Mouse (Mus musculus) central nervous system, embryonic 11.5 days (tissue): ENCODE measurements around the gene Ccng2. TPM values are rescaled to one million over a fixed set of nuclear protein-coding genes. Genes with fewer than 3 reads are reported as not detected.

Source experiments
- polyA plus RNA-seq: library from polyadenylated mRNA; depleted of rRNA; stranded (reverse); fragments of >200 nt; gene quantifications from 2 replicates; pipeline ENCODE4 v1.2.3, GENCODE M21; 2012; rRNA removed

The Ccng2 gene
- polyA plus RNA-seq: 77.0 and 146 TPM in 2 replicates

DNA sequence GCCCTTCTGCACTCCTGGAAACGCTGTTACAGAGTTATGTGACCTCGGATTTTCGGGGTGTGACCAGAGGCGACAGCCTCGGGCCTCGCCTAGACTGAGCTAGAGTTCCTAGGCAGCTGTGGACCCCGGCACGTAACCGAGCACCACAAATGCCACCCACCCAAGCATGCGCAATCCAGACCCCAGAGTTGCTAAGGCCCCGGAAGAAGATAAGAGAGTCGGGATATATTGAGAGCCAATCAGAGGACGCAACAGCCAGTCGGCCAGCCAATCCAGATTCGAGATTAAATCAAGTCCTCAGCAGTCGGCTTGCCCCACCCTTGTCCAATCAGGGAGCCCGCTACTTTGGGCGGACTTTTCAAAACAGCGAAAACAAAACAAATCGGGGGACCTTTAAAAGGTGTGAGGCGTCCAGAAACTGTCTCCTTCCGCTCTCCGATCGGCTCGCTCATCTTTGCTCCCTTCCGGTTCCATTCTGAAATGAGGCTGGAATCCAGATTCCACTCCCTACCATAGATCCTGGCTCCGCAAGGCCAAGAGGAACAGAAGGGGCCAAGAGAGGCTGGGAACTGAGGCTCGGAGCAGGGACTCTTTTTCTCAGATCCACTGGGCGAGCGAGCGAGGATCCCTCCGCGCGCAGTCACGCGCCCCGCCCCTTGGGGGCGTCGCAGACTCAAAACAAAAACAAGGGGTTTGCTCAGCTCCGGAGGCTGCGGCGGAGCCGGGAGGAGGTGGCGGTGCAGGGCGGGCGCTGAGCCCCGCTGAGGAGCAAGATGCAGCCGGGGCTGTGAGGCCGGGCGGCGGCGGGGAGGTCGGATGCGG, at the start of gene Ccng2:
Ccng2 (plus strand) TSS at position 375 of the 822 bp plus-strand sequence.

Other genes starting within 250 kb of the Ccng2 start
- 0.11 and 0.31 TPM in 2 replicates for gene Sowahb, start 222.2 kb upstream of the Ccng2 start, polyA plus RNA-seq
- gene Sept11, start 173.8 kb upstream of the Ccng2 start, polyA plus RNA-seq: 195 and 255 TPM in 2 replicates
- 92.4 and 118 TPM in 2 replicates for gene Ccni, start 60.8 kb upstream of the Ccng2 start, polyA plus RNA-seq
- 0.87 and 1.2 TPM in 2 replicates for gene 2010109A12Rik, start 60.7 kb upstream of the Ccng2 start, polyA plus RNA-seq